Mouse (Mus musculus) testis, adult 2 months (tissue): Measurements from ENCODE around the gene Ap4s1.

Source experiments
- CTCF ChIP-seq: fragments of 200-500 bp; IDR thresholded peaks from 2 replicates; pipeline ENCODE4 v1.5.1; 2012; ENCODE audit warnings: low read depth, mild to moderate bottlenecking, inconsistent platforms, low read length, moderate library complexity; ENCODE audit not compliant: control insufficient read depth, insufficient read depth, insufficient replicate concordance
- POLR2A ChIP-seq: fragments of 200-500 bp; IDR thresholded peaks from 2 replicates; pipeline ENCODE4 v1.6.1; 2012; ENCODE audit warnings: low read depth, mild to moderate bottlenecking, inconsistent platforms, low read length, moderate library complexity; ENCODE audit not compliant: control insufficient read depth

GRCm38 (mm10) chr12:51747348-51747747, 56.5 kb downstream of the Ap4s1 start:
- TF ChIP-seq CTCF = no peak
- TF ChIP-seq POLR2A = no peak
